Mouse (Mus musculus) limb, embryonic 14.5 days (tissue): ENCODE measurements around the gene Rpia. TPM values are rescaled to one million over a fixed set of nuclear protein-coding genes. Genes with fewer than 3 reads are reported as not detected.

Source experiments
- ATAC-seq: fragments of 200-750 bp; cut with Nextera tagmentation; 2 replicates; pipeline ENCODE4 v1.8.0; 2017; ENCODE audit warnings: low read depth, moderate number of reproducible peaks, moderate TSS enrichment; ENCODE audit not compliant: low FRiP score
- DNase-seq: peaks from one replicate; pipeline ENCODE4 v3.0.0-alpha.2; 2015; ENCODE audit warnings: low spot score
- H3K27ac ChIP-seq: fragments of 300-500 bp; sonication (generic); replicated peaks from 2 replicates; pipeline ENCODE4 v1.5.1; 2014; ENCODE audit warnings: low read depth, mild to moderate bottlenecking, low read length, moderate library complexity, mixed read lengths
- H3K27me3 ChIP-seq: fragments of 300-500 bp; sonication (generic); 2 replicates; pipeline ENCODE4 v1.6.1; 2014; ENCODE audit warnings: low read length, mixed read lengths; ENCODE audit not compliant: control insufficient read depth, insufficient read depth
- H3K36me3 ChIP-seq: fragments of 300-500 bp; sonication (generic); 2 replicates; pipeline ENCODE4 v1.6.1; 2014; ENCODE audit warnings: mild to moderate bottlenecking, low read length, moderate library complexity, mixed read lengths; ENCODE audit not compliant: control insufficient read depth, insufficient read depth
- H3K4me1 ChIP-seq: fragments of 300-500 bp; sonication (generic); 2 replicates; pipeline ENCODE4 v1.6.1; 2014; ENCODE audit warnings: antibody characterized with exemption, low read length, mixed read lengths; ENCODE audit not compliant: control insufficient read depth, insufficient read depth
- H3K4me2 ChIP-seq: fragments of 300-500 bp; sonication (generic); replicated peaks from 2 replicates; pipeline ENCODE4 v1.6.1; 2014; ENCODE audit warnings: low read depth, mild to moderate bottlenecking, low read length, moderate library complexity; ENCODE audit not compliant: severe bottlenecking
- H3K4me3 ChIP-seq: fragments of 300-500 bp; sonication (generic); replicated peaks from 2 replicates; pipeline ENCODE4 v1.5.1; 2014; ENCODE audit warnings: low read length
- H3K9ac ChIP-seq: fragments of 300-500 bp; sonication (generic); 2 replicates; pipeline ENCODE4 v1.6.1; 2014; ENCODE audit warnings: mild to moderate bottlenecking, low read depth, low read length, moderate library complexity; ENCODE audit not compliant: severe bottlenecking
- H3K9me3 ChIP-seq: fragments of 300-500 bp; sonication (generic); 2 replicates; pipeline ENCODE4 v1.6.1; 2016; ENCODE audit warnings: low read length; ENCODE audit not compliant: control insufficient read depth
- POLR2A ChIP-seq: fragments of 200-500 bp; IDR thresholded peaks from 2 replicates; pipeline ENCODE4 v1.8.0; 2012; ENCODE audit warnings: inconsistent platforms, mild to moderate bottlenecking, moderate library complexity, borderline replicate concordance; ENCODE audit not compliant: insufficient read depth, insufficient read length; ENCODE audit errors: extremely low read depth
- WGBS: fragments of 180-500 bp; shearing (Covaris S2); extraction: QIAGEN DNeasy Blood & Tissue Kit; methylation state at CpG from one replicate; pipeline ENCODE4 v1.1.7; 2014; 5-methylcytosine and 5-hydroxymethylcytosine counted together
- polyA plus RNA-seq, 2 experiments: library from polyadenylated mRNA; depleted of rRNA in 1 of 2; stranded (reverse) in 1 of 2; unstranded in 1 of 2; fragments of >200 nt; fragmentation: Nextera tagmentation in 1 of 2; extraction: Ambion mirVana in 1 of 2; gene quantifications; 2 replicates each; pipeline versions ENCODE4 v1.2.1 to v1.2.3; 2012 to 2014

Gene Rpia
- polyA plus RNA-seq, 2 experiments = 2.8 to 24.3 TPM

DNA sequence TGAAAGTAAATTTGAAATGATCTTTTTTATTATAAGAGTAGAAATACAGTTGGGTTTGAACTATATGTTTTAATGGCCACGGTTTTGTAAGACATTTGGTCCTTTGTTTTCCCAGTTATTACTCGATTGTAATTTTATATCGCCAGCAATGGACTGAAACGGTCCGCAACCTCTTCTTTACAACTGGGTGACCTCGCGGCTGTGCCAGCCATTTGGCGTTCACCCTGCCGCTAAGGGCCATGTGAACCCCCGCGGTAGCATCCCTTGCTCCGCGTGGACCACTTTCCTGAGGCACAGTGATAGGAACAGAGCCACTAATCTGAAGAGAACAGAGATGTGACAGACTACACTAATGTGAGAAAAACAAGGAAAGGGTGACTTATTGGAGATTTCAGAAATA is 67.3 kb downstream of the Rpia start:
- DNase-seq = no peak
- WGBS = 91% methylated on average over 13 of the region's 13 CpGs
- no peaks in the 10 kb centered on the region for H3K9me3 ChIP-seq

DNA sequence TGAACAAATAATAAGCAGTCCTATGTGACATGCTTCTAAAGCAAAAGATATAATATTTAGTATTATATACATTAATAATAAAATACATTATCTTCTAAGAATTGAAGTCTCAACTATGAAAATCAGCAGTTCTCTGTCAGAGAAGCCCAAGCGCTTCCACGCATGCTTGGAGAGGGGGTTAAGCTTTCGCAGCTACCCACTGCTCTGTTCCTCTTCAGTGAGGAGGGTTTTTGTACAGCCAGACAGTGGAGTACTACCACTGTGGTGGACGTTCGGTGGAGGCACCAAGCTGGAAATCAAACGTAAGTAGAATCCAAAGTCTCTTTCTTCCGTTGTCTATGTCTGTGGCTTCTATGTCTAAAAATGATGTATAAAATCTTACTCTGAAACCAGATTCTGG is 69.7 kb downstream of the Rpia start:
- Histone ChIP-seq H3K9ac (no peak overlapping the region), H3K4me1 (no peaks in the 10 kb centered on the region), H3K27me3 (no peaks in the 10 kb centered on the region), H3K9me3 (no peaks in the 10 kb centered on the region), H3K27ac (no peak overlapping the region), H3K36me3 (no peaks in the 10 kb centered on the region), H3K4me2 (no peak overlapping the region), H3K4me3 (no peak overlapping the region)
- WGBS = 94% methylated on average over 7 of the region's 7 CpGs
- ATAC-seq = no peak
- no peak for DNase-seq
- TF ChIP-seq POLR2A = no peak

More for the DNA sequence above, 67.3 kb downstream of the Rpia start:
- H3K9ac ChIP-seq = no peak overlapping the region
- no peak overlapping the region for H3K4me2 ChIP-seq
- no peaks in the 10 kb centered on the region for H3K4me1 ChIP-seq
- H3K4me3 ChIP-seq = no peak overlapping the region
- no peaks in the 10 kb centered on the region for H3K36me3 ChIP-seq
- no peaks in the 10 kb centered on the region for H3K27me3 ChIP-seq
- no peak for TF ChIP-seq POLR2A
- no peak overlapping the region for H3K27ac ChIP-seq
- no peak for ATAC-seq

DNA sequence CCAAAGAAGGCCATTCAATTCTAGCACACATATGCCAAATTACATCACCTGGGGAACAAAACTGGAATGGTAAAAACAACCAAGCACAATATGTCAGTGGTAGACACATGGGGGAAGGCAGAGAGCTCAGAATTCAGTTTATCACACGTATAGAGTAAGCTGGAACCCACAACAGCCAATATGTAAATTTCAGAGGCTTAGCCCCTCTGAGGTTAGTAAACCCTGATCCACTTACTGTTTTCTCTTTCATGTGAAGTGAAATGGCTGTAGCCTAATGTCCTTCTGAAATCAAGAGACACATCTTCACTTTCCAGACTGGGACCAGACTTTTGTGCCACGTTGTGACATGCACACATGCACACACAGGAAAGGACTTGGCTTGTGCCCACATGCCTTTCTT is 73.3 kb downstream of the Rpia start:
- Histone ChIP-seq H3K9me3 (no peaks in the 10 kb centered on the region), H3K36me3 (no peaks in the 10 kb centered on the region), H3K4me2 (no peak overlapping the region), H3K27me3 (no peaks in the 10 kb centered on the region), H3K9ac (no peak overlapping the region), H3K27ac (no peak overlapping the region), H3K4me3 (no peak overlapping the region), H3K4me1 (no peaks in the 10 kb centered on the region)
- 58% methylated on average over 2 of the region's 2 CpGs for WGBS
- DNase-seq (no peak), ATAC-seq (no peak)
- no peak for TF ChIP-seq POLR2A

DNA sequence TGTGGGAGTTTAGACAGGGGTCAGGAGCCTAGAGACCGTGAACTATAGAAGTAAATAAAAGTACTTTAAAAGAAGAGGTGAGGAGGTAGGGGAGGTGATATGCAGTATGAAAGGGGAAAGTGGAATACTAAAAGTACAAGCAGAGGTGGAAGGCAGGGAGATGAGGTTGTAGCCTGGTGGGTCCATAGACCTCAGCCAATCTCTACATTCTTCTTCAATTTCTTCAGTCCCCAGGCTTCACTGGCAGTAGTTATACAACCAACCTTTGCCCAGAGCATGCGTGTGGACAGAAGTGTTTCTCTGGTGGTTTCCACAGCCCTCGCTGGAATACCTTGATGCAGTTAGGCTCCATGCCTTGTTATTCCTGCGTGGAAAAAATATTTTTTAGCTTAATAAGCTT is 73.9 kb downstream of the Rpia start:
- WGBS = 87% methylated on average over 4 of the region's 4 CpGs
- no peaks in the 10 kb centered on the region for H3K4me1 ChIP-seq
- H3K4me3 ChIP-seq = no peak overlapping the region
- no peak overlapping the region for H3K9ac ChIP-seq
- no peaks in the 10 kb centered on the region for H3K36me3 ChIP-seq
- H3K27me3 ChIP-seq = no peaks in the 10 kb centered on the region
- no peak overlapping the region for H3K4me2 ChIP-seq
- ATAC-seq (no peak), DNase-seq (no peak)
- no peaks in the 10 kb centered on the region for H3K9me3 ChIP-seq
- no peak for TF ChIP-seq POLR2A
- no peak overlapping the region for H3K27ac ChIP-seq

DNA sequence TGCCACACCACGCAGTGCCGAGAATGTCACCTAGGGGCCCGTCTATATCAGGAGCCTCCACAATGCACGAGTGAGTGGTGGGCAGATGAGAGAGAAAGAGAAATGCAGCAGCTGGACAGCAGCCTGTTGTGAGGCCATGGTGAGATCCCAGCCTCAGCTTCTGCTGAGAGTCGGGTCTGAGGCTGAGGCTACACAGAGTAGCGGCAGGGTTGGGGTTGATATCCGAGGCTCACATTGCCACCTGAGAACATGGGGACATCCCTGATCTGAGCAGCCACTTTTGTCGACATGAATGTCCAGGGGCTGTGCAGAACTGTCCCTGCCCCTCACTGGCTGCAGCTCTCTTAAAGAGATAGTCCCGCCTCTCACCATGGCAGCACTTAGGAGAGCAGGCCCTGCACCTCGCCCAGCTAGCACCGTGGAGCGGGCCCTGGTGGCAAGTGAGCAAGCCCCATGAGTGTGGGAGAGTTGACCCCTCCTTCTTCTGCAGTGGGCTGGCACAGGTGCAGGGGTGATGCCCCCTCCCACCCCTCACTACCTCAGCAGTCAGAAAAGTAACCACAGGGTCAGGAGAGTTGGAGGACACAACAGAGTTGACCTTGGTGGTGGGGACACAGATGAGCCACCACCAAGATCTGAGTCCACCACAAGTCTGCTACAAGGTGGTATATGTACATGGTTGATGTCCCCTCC is 75.2 kb downstream of the Rpia start:
- no peak for TF ChIP-seq POLR2A
- no peak overlapping the region for H3K9ac ChIP-seq
- no peak overlapping the region for H3K4me3 ChIP-seq
- DNase-seq (no peak), ATAC-seq (no peak)
- 66% methylated on average over 12 of the region's 12 CpGs for WGBS
- no peaks in the 10 kb centered on the region for H3K4me1 ChIP-seq
- no peaks in the 10 kb centered on the region for H3K9me3 ChIP-seq
- H3K27me3 ChIP-seq = no peaks in the 10 kb centered on the region
- H3K4me2 ChIP-seq = no peak overlapping the region
- no peaks in the 10 kb centered on the region for H3K36me3 ChIP-seq
- no peak overlapping the region for H3K27ac ChIP-seq

Other genes with a start within 250 kb of the Rpia start
- 21.2 and 23.6 TPM in 2 replicates for gene Eif2ak3, start 52.3 kb upstream of the Rpia start, polyA plus RNA-seq (2012; rRNA removed)
- 14.0 and 14.2 TPM in 2 replicates for gene Eif2ak3, start 52.3 kb upstream of the Rpia start, polyA plus RNA-seq (2014; fragmentation: Nextera tagmentation; extraction: Ambion mirVana)
- gene Tex37, start 126.7 kb upstream of the Rpia start, polyA plus RNA-seq (2012; rRNA removed) = not detected in 2 replicates
- gene Tex37, start 126.7 kb upstream of the Rpia start, polyA plus RNA-seq (2014; fragmentation: Nextera tagmentation; extraction: Ambion mirVana) = not detected in 2 replicates
- gene Foxi3, start 164.3 kb upstream of the Rpia start, polyA plus RNA-seq (2012; rRNA removed) = 1.6 and 1.8 TPM in 2 replicates
- 0.39 and 0.77 TPM in 2 replicates for gene Foxi3, start 164.3 kb upstream of the Rpia start, polyA plus RNA-seq (2014; fragmentation: Nextera tagmentation; extraction: Ambion mirVana)